Mouse (Mus musculus) limb, embryonic 13.5 days (tissue): ENCODE results near the gene Nadk2. TPM values are rescaled to one million over a fixed set of nuclear protein-coding genes. Genes with fewer than 3 reads are reported as not detected.

Experiments
- ATAC-seq: fragments of 200-750 bp; cut with Nextera tagmentation; 2 replicates; pipeline ENCODE4 v1.8.0; 2017; ENCODE audit warnings: low read depth, moderate number of reproducible peaks, moderate TSS enrichment; ENCODE audit not compliant: low FRiP score
- H3K27ac ChIP-seq: fragments of 300-500 bp; sonication (generic); 2 replicates; pipeline ENCODE4 v1.5.1; 2015; ENCODE audit warnings: inconsistent platforms, mild to moderate bottlenecking, moderate library complexity
- H3K27me3 ChIP-seq: fragments of 300-500 bp; sonication (generic); 2 replicates; pipeline ENCODE4 v1.6.1; 2015; ENCODE audit warnings: mild to moderate bottlenecking, inconsistent platforms
- H3K36me3 ChIP-seq: fragments of 300-500 bp; sonication (generic); 2 replicates; pipeline ENCODE4 v1.6.1; 2015; ENCODE audit warnings: inconsistent platforms, mild to moderate bottlenecking, moderate library complexity
- H3K4me1 ChIP-seq: fragments of 300-500 bp; sonication (generic); 2 replicates; pipeline ENCODE4 v1.6.1; 2015; ENCODE audit warnings: inconsistent platforms
- H3K4me2 ChIP-seq: fragments of 300-500 bp; sonication (generic); replicated peaks from 2 replicates; pipeline ENCODE4 v1.6.1; 2015; ENCODE audit warnings: inconsistent platforms, mild to moderate bottlenecking, moderate library complexity
- H3K4me3 ChIP-seq: fragments of 300-500 bp; sonication (generic); 2 replicates; pipeline ENCODE4 v1.5.1; 2015; ENCODE audit warnings: moderate library complexity, mild to moderate bottlenecking, inconsistent platforms
- H3K9ac ChIP-seq: fragments of 300-500 bp; sonication (generic); 2 replicates; pipeline ENCODE4 v1.6.1; 2015; ENCODE audit warnings: mild to moderate bottlenecking, inconsistent platforms
- H3K9me3 ChIP-seq: fragments of 300-500 bp; sonication (generic); 2 replicates; pipeline ENCODE4 v1.6.1; 2016; ENCODE audit warnings: inconsistent platforms
- WGBS: fragments of 180-500 bp; shearing (Covaris S2); methylation state at CpG from one replicate; pipeline ENCODE4 v1.1.7; 2015; 5-methylcytosine and 5-hydroxymethylcytosine counted together
- polyA plus RNA-seq: library from polyadenylated mRNA; unstranded; fragments of >200 nt; fragmentation: Nextera tagmentation; extraction: Ambion mirVana; gene quantifications from 2 replicates; pipeline ENCODE4 v1.2.1, GENCODE M21; 2015

Nadk2 gene
- polyA plus RNA-seq, 1 experiment from 2014 or later: 25.4 TPM

- 90% methylated on average over 4 of the region's 4 CpGs for WGBS
- no peaks in the 10 kb centered on the region for H3K9me3 ChIP-seq
- H3K27ac ChIP-seq: no peak overlapping the region
- H3K4me1 ChIP-seq: no peaks in the 10 kb centered on the region
- no peak overlapping the region for H3K9ac ChIP-seq
- no peak for ATAC-seq
- H3K27me3 ChIP-seq: no peaks in the 10 kb centered on the region
- H3K4me3 ChIP-seq: no peak overlapping the region
- no peak overlapping the region for H3K4me2 ChIP-seq
- peaks cover 96% of the 10 kb centered on the region for H3K36me3 ChIP-seq
Observed at GRCm38 (mm10) chr15:9118852-9119251, 47.8 kb downstream of the Nadk2 start.

DNA sequence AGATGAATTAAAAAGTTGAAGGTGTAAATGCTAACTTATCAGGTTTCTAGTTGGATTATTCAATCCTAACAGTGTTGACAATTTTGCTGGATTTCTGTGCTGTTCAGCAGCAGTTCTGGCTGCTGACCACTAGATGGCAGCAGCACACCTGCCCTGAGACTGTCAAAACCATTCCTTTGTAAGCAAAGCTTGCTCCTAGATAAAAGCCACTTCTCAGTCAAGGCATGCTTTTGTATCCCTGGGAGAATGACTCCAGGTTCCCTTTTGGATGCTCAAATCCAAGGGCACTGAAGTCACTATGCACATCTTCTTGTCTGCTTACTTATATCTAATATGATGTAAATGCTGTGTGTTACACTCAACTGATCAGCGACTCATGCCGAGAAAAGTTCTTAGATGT, 49.0 kb downstream of the Nadk2 start:
- H3K9me3 ChIP-seq: no peaks in the 10 kb centered on the region
- no peak overlapping the region for H3K4me2 ChIP-seq
- peaks cover 96% of the 10 kb centered on the region for H3K36me3 ChIP-seq
- no peak overlapping the region for H3K9ac ChIP-seq
- H3K27me3 ChIP-seq: no peaks in the 10 kb centered on the region
- no peak overlapping the region for H3K4me3 ChIP-seq
- no peak for ATAC-seq
- H3K27ac ChIP-seq: no peak overlapping the region
- 96% methylated on average over 2 of the region's 2 CpGs for WGBS
- no peaks in the 10 kb centered on the region for H3K4me1 ChIP-seq

GRCm38 (mm10) chr15:9122989-9123388, 51.9 kb downstream of the Nadk2 start:
- no peak overlapping the region for H3K4me3 ChIP-seq
- 89% methylated on average over 4 of the region's 4 CpGs for WGBS
- no peak overlapping the region for H3K9ac ChIP-seq
- H3K4me1 ChIP-seq: no peaks in the 10 kb centered on the region
- no peaks in the 10 kb centered on the region for H3K27me3 ChIP-seq
- peaks cover 90% of the 10 kb centered on the region for H3K36me3 ChIP-seq
- no peak overlapping the region for H3K27ac ChIP-seq
- ATAC-seq: no peak
- no peak overlapping the region for H3K4me2 ChIP-seq
- no peaks in the 10 kb centered on the region for H3K9me3 ChIP-seq

DNA sequence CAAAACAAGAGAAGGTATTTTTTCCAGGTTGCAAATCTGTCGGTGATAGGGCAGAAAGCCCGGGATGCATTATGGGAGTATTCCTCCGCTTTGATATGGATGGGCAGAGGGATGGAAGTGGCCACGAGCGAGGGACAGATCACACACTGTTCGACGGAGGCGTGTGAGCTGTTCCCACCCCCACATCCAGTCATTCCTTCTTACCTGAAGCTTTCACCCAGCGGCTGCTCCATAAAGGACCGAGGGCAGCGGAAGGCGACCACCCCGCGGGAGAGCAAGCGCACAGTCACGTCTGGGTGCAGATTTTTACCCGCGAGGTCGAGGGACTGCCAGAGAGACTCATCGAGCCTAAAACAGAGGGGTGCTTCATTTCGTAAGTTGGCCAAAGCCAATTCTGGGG, 53.8 kb downstream of the Nadk2 start:
- 93% methylated on average over 21 of the region's 21 CpGs for WGBS
- H3K27me3 ChIP-seq: no peaks in the 10 kb centered on the region
- no peak overlapping the region for H3K27ac ChIP-seq
- no peaks in the 10 kb centered on the region for H3K9me3 ChIP-seq
- ATAC-seq: no peak
- H3K36me3 ChIP-seq: peaks cover 88% of the 10 kb centered on the region
- no peak overlapping the region for H3K4me3 ChIP-seq
- H3K9ac ChIP-seq: no peak overlapping the region
- H3K4me2 ChIP-seq: no peak overlapping the region
- no peaks in the 10 kb centered on the region for H3K4me1 ChIP-seq

DNA sequence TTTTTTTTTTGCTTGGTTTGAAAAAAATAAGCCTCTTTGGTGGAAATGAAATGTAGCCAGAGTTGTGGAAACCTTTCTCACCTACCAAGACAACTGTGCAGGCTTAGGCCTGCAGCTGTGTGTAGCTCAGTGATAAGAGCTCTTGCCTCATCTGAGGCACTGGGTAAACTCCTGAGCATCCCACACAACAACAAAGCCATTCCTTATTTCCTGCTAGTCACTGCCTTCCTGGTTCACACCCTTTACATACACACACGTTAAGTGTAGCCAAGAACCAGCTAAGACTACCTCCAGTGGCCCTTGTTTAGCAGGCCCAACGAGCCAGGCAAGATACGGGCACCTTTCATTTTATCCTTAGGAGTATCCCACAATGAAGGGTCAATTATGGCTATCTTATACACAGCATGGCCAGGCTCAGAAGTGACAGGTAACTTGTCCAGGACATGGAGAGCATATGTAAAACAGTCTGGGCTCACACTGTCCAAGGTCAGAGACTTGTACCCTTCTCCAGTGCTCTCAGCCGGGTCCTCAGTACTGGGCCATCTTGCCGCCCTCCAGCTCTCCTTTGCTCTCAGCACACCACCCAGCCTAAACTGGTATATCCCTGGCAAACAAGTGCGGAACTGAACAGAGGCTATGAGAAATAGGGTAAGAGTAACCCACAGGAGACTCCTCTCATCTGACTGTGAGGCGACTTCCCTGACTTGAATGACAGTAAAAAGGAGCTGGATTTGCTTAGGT, 56.2 kb downstream of the Nadk2 start:
- peaks cover 85% of the 10 kb centered on the region for H3K36me3 ChIP-seq
- no peaks in the 10 kb centered on the region for H3K27me3 ChIP-seq
- ATAC-seq: no peak
- no peak overlapping the region for H3K4me3 ChIP-seq
- 88% methylated on average over 7 of the region's 7 CpGs for WGBS
- no peak overlapping the region for H3K27ac ChIP-seq
- H3K9me3 ChIP-seq: no peaks in the 10 kb centered on the region
- H3K9ac ChIP-seq: no peak overlapping the region
- H3K4me2 ChIP-seq: no peak overlapping the region
- H3K4me1 ChIP-seq: no peaks in the 10 kb centered on the region

GRCm38 (mm10) chr15:9130772-9131498, 59.9 kb downstream of the Nadk2 start:
- Histone ChIP-seq H3K9ac (no peak overlapping the region), H3K4me2 (peak overlapping the region; percentile 19; the same call in 1 of the 2 replicates), H3K4me3 (no peak overlapping the region), H3K4me1 (peaks cover 13% of the 10 kb centered on the region), H3K27me3 (no peaks in the 10 kb centered on the region), H3K9me3 (no peaks in the 10 kb centered on the region), H3K36me3 (peaks cover 76% of the 10 kb centered on the region), H3K27ac (peak overlapping the region; percentile 63; the same call in 1 of the 2 replicates)
- WGBS: 53% methylated on average over 9 of the region's 9 CpGs
- ATAC-seq: peak; percentile 41; the same call in 1 of the 2 replicates

DNA sequence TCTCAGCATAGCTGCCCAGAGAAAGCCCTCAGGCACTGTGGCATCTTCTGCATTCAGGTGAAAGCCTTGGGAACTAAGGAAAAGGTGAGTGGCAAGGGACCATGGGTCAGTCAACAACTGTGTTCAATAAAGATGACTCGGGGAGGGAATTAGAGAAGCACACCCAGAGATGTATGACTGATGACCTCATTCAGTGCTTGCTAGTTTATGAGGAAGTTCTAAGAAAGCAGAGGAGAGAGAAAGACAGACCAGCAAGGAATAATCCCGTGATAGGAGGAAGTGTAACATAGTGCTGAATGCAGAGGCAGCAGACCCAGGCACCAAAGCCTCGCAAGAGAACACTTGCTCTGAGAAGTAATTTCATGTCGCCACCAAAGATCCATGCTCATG, 60.4 kb downstream of the Nadk2 start:
- peak overlapping the region; percentile 63; the same call in 1 of the 2 replicates for H3K27ac ChIP-seq
- peaks cover 78% of the 10 kb centered on the region for H3K36me3 ChIP-seq
- H3K9ac ChIP-seq: no peak overlapping the region
- 70% methylated on average over 4 of the region's 4 CpGs for WGBS
- H3K27me3 ChIP-seq: no peaks in the 10 kb centered on the region
- H3K4me1 ChIP-seq: peaks cover 13% of the 10 kb centered on the region
- no peak overlapping the region for H3K4me3 ChIP-seq
- H3K4me2 ChIP-seq: 0 out of 2 replicates have a peak overlapping the region, but pooled peaks have one; percentile 19
- H3K9me3 ChIP-seq: no peaks in the 10 kb centered on the region; the same call in 1 of the 2 replicates
- ATAC-seq: no peak

DNA sequence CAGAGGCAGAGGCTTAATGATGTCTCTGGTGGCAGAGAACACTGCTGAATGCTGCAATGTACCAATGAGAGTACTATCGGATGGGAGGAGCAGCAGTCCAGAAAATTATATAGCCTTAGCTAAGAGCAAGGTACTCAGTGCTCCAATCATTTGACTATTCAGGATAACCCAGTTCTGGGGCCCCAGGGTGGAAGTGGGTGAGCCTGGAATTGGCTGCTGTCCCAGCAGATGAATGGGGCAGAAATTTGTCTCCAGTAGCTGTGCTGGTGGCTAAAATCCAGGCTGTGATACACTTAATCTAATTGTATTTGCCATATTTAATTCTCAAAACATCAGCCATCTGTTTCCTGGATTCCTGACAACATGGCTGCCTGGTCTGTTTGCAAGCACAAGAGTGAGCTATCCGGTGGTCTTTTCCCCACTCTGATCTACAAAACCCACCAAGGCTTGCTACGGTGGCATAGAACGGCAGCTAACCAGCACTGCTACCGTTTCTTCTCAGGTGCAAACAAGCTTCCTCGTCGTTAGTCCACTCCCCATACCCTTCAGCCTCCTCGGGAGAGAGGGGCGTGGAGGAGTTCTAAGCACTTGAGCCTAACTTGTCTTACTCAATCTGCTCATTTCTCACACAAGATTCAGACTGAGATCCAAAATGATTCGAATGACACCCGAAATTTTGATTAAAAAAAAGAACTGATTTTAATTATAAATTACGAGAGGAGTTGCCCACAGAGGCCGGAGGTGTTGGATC, 61.8 kb downstream of the Nadk2 start:
- H3K4me1 ChIP-seq: peaks cover 17% of the 10 kb centered on the region
- no peak overlapping the region for H3K27ac ChIP-seq
- ATAC-seq: no peak
- peaks cover 78% of the 10 kb centered on the region for H3K36me3 ChIP-seq
- H3K4me2 ChIP-seq: no peak overlapping the region
- no peak overlapping the region for H3K9ac ChIP-seq
- WGBS: 80% methylated on average over 13 of the region's 13 CpGs
- no peak overlapping the region for H3K4me3 ChIP-seq
- H3K27me3 ChIP-seq: no peaks in the 10 kb centered on the region
- no peaks in the 10 kb centered on the region; the same call in 1 of the 2 replicates for H3K9me3 ChIP-seq

DNA sequence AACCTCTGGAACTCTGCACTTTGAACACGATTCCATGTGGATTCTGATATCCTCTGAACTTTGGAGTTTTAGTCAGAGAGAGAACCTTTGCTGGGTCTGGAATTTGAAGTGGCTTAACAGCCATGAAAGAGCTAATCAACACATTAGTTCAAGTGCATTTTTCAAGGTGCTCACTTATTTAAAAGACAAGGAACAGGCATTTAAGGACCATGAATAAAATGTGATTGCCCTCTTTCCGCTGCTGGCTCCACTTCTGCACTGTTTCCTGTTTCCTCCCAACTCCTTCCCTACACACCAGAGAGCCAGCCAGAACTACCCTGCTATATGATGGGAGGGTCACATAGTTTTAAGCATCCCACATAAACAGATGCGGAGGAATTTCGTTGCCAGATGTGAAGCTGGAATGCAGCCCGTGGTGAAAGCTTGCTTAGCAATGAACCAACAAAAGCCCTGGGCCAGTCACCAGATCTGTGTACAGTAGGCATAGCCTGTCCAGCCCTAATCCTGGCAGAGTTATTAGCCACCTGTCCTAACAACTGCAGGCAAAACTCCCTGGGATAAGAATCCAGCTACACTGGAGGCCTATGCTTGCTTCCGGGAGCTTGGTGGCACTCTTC, 63.9 kb downstream of the Nadk2 start:
- WGBS: 40% methylated on average over 6 of the region's 6 CpGs
- peaks cover 68% of the 10 kb centered on the region for H3K36me3 ChIP-seq
- 0 out of 2 replicates have a peak overlapping the region, but pooled peaks have one; percentile 8 for H3K9ac ChIP-seq
- H3K9me3 ChIP-seq: no peaks in the 10 kb centered on the region; the same call in 1 of the 2 replicates
- peak overlapping the region; percentile 23; the same call in 1 of the 2 replicates for H3K27ac ChIP-seq
- peak; percentile 84 for ATAC-seq
- no peak overlapping the region for H3K4me2 ChIP-seq
- no peaks in the 10 kb centered on the region for H3K27me3 ChIP-seq
- peaks cover 34% of the 10 kb centered on the region for H3K4me1 ChIP-seq
- H3K4me3 ChIP-seq: no peak overlapping the region

DNA sequence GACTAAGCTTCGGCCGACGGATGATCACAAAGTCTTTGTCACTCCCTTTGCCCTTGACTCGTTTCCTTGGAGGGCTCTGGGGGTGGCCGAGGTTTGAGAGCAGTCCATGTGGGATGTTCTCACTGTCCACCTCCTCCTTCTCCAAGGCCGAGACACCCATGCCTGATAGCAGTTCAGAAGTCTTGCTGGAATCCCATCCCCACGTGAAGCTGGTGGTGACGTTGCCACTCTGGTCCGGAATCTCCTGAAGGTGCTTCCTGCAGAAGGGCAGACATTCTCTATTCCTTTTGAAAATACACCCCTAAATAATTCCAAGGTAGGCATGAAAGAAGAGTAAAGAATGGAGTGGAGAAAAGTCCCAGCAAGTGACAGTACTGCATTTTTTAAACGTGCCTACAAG, 68.4 kb downstream of the Nadk2 start:
- H3K9me3 ChIP-seq: no peaks in the 10 kb centered on the region; the same call in 1 of the 2 replicates
- H3K4me1 ChIP-seq: peaks cover 32% of the 10 kb centered on the region
- peak overlapping the region; percentile 84 for H3K4me3 ChIP-seq
- WGBS: 31% methylated on average over 10 of the region's 10 CpGs
- H3K36me3 ChIP-seq: peaks cover 33% of the 10 kb centered on the region
- no peak for ATAC-seq
- H3K27me3 ChIP-seq: no peaks in the 10 kb centered on the region
- H3K4me2 ChIP-seq: peak overlapping the region; percentile 81
- no peak overlapping the region; the same call in 1 of the 2 replicates for H3K27ac ChIP-seq
- H3K9ac ChIP-seq: peak overlapping the region; percentile 74

DNA sequence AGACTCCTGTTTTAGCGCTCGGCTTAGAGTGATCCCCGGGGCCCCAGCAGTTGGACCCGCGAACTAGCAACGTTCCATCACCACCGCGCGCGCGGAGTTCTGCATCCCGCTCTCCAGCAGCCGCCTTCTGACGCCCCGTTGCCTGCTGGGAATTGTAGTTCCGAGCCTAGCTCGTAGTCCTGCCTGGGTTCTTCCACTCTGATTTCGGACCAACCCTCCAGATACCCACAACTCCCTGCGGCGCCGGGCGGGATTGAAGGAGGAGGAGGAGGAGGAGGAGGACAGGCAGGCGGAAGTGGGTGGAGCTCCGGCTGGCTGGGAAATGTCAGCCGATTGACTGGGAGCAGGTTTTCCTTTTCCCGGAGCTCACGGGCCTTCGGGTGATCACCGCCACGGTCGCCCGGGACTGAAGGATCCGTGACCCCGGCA, 69.2 kb downstream of the Nadk2 start, which contains the start of gene Lmbrd2:
Gene Lmbrd2, plus strand, starts transcription at position 299 of the 429 bp plus-strand sequence.
- peak within 1 kb of the TSS; percentile 85 for H3K27ac ChIP-seq
- peak; percentile 98 for ATAC-seq
- H3K4me3 ChIP-seq: peak within 1 kb of the TSS; percentile 84
- H3K9me3 ChIP-seq: no peaks in the 10 kb centered on the region; the same call in 1 of the 2 replicates
- H3K9ac ChIP-seq: peak within 1 kb of the TSS; percentile 83
- H3K4me2 ChIP-seq: peak within 1 kb of the TSS; percentile 81
- H3K4me1 ChIP-seq: peaks cover 26% of the 10 kb centered on the region
- WGBS: under 1% methylated on average over 34 of the region's 34 CpGs
- H3K27me3 ChIP-seq: no peaks in the 10 kb centered on the region
- peaks cover 37% of the 10 kb centered on the region for H3K36me3 ChIP-seq
